Mouse (Mus musculus) spleen, embryonic (tissue): ENCODE data around the gene Tmod3.
"Not testable (repeated sequence)": the region's sequence is repeated elsewhere in the genome, so short reads cannot be mapped to it uniquely, and the experiment has no call there.

Experiments used
- CTCF ChIA-PET: fragments of 350-600 bp; sonication (Branson Sonifier 250); formaldehyde crosslinking; loops from one replicate; lab custom pipeline; 2022; lab: Charles Lee

Tmod3 gene

GRCm38 (mm10) chr9:75504311-75504710 lies 55.1 kb downstream of the Tmod3 start:
- CTCF ChIA-PET = interaction anchor here (0.6 kb wide), 1 partner anchor 825 kb away, joined by 4 read pairs; no protein-coding TSS in a partner anchor

GRCm38 (mm10) chr9:75498571-75498970 lies 60.9 kb downstream of the Tmod3 start:
- CTCF ChIA-PET = no interaction called here

GRCm38 (mm10) chr9:75495945-75496344 lies 63.5 kb downstream of the Tmod3 start:
- CTCF ChIA-PET = no interaction called here

- CTCF ChIA-PET = no interaction called here
These were observed 65.0 kb downstream of the Tmod3 start for GRCm38 (mm10) chr9:75494407-75495005.

- CTCF ChIA-PET = not testable (repeated sequence)
These were observed 71.2 kb downstream of the Tmod3 start for GRCm38 (mm10) chr9:75488255-75488654.

- CTCF ChIA-PET = no interaction called here
These were observed 74.2 kb downstream of the Tmod3 start for GRCm38 (mm10) chr9:75485231-75485630.

- CTCF ChIA-PET = no interaction called here
These were observed 78.9 kb downstream of the Tmod3 start for GRCm38 (mm10) chr9:75480536-75481075.

GRCm38 (mm10) chr9:75479106-75479725 lies 80.2 kb downstream of the Tmod3 start:
- CTCF ChIA-PET = no interaction called here

GRCm38 (mm10) chr9:75477212-75477611 lies 82.2 kb downstream of the Tmod3 start:
- CTCF ChIA-PET = no interaction called here

GRCm38 (mm10) chr9:75468297-75468696 lies 91.2 kb downstream of the Tmod3 start:
- CTCF ChIA-PET = interaction anchor here (0.5 to 0.6 kb wide), 2 partner anchors 112 to 881 kb away, joined by 3 to 4 read pairs; no protein-coding TSS in a partner anchor

- CTCF ChIA-PET = interaction anchor here (0.5 to 0.6 kb wide), 2 partner anchors 113 to 881 kb away, joined by 3 to 4 read pairs; no protein-coding TSS in a partner anchor
These were observed 91.9 kb downstream of the Tmod3 start for GRCm38 (mm10) chr9:75467581-75467980.

GRCm38 (mm10) chr9:75466641-75467040 lies 92.8 kb downstream of the Tmod3 start:
- CTCF ChIA-PET = interaction anchor here (0.5 kb wide), 1 partner anchor 137 kb away, joined by 3 read pairs; no protein-coding TSS in a partner anchor

- CTCF ChIA-PET = no interaction called here
These were observed 93.6 kb downstream of the Tmod3 start for GRCm38 (mm10) chr9:75465856-75466255.

GRCm38 (mm10) chr9:75463050-75463660 lies 96.3 kb downstream of the Tmod3 start:
- CTCF ChIA-PET = no interaction called here

- CTCF ChIA-PET = no interaction called here
These were observed 103.8 kb downstream of the Tmod3 start for GRCm38 (mm10) chr9:75455684-75456083.

- CTCF ChIA-PET = no interaction called here
These were observed 105.5 kb downstream of the Tmod3 start for GRCm38 (mm10) chr9:75453994-75454393.

- CTCF ChIA-PET = no interaction called here
These were observed 111.4 kb downstream of the Tmod3 start for GRCm38 (mm10) chr9:75448021-75448420.
